Mouse (Mus musculus) activated CD4-positive, CD25-positive, alpha-beta regulatory T cell, adult 4 months (primary cell): ENCODE measurements at regions not wholly inside any gene's neighbourhood (a gene's known extent, or its start where the extent isn't known, plus 50 kb on each side); places are given as distances from the start of the nearest gene placed in this dataset.

Source experiments
- ATAC-seq: one replicate; pipeline ENCODE4 v1.8.0; 2017

DNA sequence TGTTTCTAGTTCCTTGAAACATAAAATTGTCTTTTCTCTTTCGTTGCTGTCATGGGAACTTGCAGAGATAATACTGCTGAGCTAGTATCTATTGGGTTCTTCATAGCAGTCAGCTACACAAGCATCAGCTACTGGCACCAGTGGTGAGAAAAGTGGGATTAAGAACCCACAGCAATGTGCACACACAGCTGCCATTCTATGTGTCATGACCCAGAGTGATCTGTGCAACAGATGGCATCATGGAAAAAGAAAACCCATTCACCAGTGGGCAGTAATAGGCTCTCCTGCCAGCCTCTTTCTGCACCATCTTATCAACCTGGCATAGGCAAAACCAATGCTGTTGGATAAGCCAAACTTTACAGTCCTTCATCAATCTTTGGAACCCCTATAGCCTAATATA lies 428.1 kb downstream of the Trib2 start:
- no peak for ATAC-seq

DNA sequence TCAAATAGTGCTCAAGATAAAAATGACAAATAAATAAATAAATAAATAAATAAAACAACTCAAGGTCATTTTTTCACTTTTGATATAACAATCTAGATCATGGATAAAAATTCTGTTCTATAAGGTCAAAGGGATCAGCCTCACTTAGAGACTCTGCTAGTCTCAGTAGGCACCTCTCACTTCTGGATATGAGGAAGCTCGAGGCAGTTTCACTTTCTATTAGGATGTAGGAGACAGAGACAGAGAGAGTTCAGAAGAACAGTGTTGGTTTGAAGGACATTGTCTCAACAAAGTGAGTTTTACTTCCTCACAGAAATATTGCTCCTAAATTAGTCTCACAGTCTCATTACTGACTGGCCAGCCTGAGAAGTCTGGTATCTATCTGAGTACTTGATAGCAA lies 458.9 kb downstream of the Trib2 start:
- no peak for ATAC-seq

DNA sequence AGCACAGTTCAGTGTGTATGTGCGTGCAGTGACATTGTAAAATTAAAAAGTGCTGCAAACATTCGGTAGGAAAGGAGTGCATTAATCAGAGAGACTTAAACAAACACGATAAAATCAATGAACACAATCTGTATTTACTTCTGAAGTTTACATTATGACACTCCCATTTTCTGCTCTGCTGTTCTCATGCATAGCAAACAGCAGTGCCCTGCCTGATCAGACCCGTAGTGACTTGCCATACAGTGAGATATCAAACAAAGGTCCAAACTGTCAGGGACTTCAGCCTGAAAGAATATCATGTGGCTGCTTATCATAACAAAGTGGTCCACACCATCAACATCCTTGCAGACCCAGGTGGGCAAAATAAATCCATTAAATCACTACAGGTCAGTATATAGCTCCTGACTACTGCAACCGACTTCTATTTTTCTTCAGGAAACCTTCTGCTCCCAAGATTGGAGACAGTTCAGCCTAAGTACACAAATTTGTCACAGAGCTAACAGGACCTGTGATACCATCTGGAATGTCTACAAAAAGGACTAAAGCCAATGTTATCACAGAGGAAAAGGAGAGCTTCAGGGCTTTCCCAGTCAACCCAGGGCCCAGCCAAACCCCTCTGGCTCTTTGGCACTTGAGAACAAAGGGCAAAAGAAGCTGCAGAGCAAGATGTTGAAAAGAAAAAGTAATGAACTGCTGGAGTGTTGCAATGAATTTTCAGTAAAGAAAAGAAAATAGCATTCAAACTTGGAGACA lies 495.8 kb downstream of the Trib2 start:
- ATAC-seq: no peak

DNA sequence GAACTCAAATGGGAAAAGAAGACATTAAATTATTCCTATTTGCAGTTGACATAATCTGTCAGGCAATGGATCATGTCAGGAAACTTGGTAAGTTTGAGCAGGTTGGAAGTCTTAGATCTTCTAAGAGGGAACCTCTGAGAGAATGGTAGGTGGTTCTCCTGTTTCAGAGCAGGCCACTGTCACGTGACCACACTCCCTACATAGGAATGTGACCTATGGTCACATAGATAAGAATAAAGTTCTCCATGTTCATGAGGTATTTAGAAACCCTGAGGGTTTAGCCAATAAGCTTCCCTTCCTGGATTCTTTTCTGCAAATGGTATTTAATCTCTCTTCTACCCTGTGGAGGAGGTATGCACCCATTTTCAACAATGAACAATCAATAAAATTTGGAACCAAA lies 497.1 kb downstream of the Trib2 start:
- ATAC-seq: no peak

DNA sequence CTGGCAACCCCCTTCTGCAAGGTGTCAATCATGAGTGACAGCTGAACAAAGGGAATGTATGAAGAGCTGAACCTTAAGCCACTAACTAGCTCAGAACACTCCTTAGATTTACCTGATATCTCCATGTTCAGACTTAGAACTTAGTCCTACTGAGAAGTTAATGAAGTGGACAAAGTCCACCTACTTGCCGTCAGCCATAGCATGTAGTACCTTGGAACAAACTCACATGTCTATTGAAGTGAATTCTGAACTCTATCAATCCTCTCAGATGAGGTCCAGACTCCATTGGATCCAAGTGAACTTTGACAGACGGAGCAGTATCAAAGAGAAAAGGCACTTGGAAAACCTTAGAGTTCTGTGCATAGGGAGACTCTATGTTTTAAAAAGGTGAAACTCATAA lies 521.8 kb downstream of the Trib2 start:
- no peak for ATAC-seq

DNA sequence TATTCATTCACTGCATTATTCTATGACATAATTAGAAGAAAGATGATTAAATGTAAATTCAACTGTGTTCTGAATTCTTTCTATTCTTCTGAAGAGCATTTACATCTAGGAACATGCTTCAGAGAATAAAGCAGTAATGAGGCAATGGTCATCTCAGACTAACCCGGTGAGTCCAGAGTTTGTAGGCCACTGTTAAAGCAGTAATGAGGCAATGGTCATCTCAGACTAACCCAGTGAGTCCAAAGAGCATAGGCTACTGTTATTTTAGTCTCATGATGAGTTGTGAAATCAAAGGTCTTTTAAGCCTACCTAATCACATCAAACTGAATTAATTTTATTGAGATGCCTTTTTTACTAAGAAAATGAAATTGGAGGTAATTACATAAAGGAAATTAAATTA lies 554.6 kb downstream of the Trib2 start:
- no peak for ATAC-seq

DNA sequence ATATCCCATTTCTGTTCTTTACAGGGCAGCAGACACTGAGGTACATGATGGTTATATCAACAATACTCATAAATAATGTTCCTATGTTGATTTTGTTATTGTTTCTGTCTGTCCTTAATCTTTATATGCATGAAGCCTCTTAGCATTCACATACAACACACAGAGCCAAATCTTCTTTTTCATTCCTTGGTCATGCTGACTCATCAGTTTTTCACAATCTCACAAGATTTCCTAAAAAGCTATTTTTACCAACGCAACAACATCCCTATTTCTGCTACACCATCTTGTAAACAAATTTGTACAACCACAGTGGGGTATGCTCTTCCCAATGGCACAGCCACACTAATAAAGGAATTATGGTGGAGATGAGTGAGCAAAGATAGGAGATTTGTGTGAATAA lies 555.1 kb downstream of the Trib2 start:
- no peak for ATAC-seq

DNA sequence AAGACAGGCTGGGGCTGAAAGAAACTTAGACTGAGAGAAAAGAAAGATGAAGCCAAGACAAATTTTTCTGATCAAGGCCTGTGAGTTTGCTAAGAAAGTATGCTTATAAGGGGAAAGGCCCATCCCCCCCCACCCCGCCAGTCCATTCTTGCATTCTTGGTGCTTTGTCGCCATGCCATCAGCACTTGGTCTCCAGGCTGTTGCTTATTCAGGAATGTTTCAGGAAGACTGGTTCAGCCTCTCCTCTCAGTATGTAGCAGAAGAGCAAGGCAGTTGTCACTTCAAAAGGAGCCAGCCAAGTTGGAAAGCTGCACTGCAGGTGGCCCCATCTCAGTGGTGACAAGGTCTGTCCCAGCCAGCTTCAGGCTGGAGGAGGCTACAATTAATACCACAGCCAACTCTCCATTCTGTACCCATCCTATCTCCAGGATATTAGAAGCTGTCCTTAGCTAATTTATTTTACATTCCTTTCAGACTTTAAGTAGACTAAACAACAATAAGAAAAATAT lies 555.8 kb downstream of the Trib2 start:
- no peak for ATAC-seq

DNA sequence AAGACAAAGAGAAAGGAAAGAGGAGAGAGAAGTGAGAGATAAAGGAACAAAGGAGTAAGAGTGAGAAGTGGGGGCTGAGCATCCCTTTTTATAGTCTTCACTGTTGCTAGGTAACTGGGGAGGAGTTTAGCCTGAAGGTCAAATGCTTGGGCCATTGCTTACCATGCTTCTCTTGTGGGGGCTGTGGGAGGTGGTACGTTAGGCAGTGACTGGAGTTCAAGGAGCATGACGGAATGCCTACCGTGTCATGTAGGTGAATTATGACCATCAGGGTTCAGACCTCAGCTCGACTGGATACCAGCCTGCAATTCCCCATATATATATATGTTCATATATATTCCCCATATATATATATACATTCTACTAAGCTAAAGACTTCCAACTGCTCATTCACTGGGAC lies 571.8 kb downstream of the Trib2 start:
- ATAC-seq: no peak

DNA sequence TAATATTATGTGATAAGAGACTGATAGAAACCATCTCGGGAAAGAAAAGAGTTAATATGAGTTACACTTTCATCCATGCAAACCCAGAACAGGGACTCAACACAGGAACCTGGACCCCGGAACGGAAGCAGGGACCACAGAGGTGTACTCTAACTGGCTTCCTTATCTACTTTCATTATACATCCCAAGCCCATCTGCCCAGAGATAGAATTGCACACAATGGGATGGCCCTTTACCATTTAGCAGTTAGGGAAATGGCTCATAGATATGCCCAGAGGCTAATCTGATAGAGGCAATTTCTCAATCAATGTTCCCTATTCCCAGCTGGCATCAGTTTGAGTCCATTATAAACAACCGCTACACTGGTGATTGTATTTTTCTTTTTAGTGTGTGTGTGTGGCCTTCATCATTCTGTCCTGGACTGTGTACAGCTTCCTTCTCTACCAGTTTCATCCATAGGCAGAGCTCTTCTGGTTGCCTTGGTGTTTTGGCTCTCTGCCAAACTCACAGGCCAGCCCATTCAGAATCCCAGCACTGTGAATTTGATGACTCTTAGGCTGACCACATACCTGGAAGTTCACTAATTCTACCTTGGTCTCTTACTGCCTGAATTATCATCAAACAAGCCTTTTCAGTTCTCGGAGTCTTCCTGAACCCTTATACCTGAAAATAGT lies 594.1 kb downstream of the Trib2 start:
- ATAC-seq: no peak

DNA sequence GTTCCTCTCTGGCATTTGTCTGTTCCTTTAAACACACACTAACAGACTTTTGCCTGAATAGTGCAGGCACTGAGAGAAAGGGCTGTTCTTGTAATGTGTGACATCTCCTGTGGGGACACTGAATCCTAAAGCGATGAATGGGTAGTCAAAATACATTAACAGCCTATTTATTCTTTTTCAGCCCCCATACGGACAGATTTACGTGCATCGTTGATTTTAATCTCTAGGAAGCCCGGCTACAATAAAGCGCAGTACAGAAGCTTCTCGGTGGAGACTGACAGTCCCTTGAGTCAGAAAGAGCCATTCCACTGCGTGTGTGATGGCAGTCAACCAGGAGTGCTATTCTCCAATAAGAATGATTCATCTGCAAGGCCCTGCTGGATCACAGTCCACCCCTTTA lies 598.2 kb downstream of the Trib2 start:
- no peak for ATAC-seq

DNA sequence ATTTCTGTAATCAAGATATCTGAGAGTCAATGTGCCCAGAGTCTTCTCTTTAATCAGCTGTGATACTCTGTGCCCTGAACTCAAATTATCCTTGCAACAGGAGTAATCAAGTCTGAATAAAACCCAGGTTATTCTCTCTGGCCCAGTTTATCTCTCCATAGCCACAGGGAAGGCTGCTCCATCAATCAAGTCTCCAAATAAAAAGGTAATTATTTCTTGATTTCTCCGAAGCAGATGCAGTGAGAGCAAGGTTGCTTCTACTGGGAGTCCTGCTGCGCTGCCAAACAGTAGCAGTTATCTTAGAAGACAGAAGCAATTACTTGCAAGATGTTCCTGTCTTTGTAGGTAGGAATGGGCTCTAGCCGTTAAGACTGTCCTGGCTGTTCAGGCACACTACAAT lies 600.5 kb downstream of the Trib2 start:
- ATAC-seq: no peak

DNA sequence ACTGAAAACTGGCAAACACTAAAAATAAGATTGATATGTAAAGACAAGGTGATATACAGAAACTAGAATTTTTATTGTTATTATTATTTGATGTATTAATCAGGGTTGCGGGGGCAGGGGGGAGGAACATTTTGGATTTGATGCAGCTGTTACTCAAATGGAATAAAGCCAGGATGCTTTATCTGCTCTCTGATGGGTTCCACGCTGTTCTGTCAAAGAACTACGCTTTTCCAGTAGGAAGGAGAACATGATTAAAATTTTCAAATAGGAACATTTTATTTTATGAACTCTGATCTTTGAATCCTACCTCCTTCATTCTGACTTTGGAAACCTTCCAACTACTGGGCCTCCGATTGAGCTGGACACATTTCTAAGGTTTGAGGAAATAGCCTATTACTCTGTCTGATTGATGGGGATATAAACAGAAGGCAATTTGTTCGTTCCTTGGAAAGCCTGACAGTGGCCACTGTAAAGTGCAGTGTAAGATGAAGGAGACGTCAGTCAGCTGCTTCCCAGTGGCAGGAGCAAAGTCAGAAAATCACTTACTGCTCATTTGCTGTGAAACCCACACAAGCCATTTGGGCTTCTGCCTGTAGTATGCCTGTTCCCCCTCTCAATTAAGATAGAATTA lies 642.2 kb downstream of the Trib2 start:
- ATAC-seq: no peak

DNA sequence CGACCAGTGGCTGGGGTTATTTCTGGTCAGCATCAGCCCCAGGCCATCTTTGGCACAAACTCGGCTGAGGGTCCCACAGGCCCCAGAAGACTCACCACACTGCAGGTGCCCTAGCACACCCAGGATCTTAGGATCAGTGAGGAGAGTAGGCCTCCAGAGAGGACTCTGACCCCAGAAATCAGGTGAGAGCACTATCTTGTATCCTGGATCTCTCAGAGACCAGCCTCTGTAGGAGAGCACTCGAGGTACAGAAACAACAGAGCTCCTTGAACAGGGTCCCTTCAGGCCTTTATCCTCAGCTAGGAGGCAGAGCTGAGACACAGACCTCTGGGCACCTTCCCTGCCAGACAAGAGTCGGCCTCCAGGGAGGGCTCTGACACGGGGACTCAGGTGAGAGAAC lies 654.1 kb downstream of the Trib2 start:
- ATAC-seq: no peak

DNA sequence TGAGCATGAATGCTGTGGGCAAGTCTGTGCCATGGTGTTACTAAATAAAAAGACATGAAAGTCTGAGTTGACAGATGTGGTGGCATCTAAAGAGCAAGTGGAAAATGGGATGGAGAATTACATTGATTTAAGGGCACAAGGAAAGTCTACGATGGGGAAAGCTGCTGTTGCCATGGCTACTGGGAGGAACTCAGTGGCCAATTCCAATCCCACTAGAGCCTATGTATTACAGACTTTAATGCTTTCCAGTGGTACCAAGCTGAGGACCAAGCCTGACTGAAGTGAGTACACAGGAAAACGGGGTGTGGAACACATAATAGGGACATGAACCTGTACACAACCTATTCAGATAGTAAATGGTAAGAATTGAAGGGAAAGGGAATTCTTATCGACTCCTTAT lies 654.9 kb downstream of the Trib2 start:
- no peak for ATAC-seq

DNA sequence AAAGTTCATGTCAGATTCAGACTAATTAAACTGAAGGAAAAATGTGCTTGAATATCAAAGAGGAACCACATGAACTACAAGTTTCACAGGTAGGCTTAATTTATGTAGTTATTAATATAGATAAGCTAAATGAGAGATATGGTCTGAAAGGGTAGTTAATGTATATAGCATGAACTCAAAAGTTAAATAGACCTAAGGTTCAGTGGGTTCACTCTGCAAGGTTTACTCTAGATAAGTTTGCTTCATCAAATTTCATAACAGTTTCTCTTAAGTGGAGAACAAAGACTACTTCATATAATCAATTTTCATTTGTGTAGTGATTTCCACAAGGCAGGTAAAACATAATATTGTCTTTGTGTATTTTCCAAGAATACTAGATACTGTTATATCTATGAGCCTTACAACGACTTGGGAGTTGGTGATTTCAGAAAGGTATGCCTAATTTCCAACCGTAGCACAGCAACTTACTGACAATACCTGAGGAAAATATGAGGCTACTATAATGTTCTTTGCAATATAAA lies 656.2 kb downstream of the Trib2 start:
- ATAC-seq: no peak

DNA sequence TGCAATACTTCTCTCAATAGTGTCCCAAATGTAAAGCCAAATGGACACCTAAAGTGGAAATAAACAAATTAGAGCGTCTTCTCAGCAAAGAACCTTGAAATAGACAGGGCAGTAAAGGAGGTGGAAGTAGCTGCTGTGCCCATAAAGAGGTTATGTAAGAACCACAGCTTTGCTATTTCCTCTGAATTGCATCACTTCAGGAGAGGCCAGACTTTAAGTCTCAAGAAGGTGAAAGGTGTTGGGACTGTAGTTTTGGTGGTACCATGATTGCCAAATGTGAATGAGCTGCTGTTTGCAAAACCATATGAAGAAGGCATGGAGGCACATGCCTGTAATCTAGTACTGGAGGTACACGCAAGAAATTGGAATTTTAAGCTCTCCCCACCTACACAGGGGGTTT lies 670.3 kb downstream of the Trib2 start:
- ATAC-seq: no peak

DNA sequence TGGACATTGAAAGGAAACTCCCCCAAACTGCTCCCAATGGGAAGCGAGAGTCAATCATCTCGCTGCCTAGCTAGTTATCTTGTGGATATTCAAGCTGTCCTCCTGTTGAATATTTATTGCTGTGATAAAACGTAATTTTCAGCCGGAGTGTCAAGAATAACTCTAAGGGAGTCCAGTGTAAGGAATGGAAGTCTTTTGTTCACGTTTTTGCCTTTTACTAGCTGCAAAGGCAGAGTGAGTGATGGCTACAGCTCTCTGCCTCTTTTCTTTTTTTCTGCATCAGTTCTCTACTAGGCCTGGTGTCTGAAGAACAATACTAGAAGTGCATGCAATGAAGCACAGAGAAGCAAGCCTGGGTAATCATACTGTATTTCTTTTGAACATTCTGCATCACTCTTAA lies 679.7 kb downstream of the Trib2 start:
- no peak for ATAC-seq

DNA sequence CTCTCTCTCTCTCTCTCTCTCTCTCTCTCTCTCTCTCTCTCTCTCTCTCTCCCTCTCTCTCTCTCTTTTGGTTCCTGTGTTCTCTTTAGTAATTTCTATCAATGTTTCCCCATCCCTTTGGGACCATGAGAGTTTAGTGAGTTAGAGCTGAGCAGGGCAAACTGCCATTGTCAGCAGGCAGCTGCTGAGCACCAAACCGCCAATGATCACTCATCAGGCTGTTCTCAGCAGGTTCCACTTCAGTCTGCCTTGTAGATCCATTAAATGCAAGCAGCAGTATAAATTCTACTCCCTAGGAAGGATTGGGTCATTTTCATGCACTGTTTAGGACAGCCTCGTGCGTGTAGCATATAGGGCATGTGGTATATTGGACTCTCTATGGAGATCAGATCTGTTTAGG lies 692.5 kb downstream of the Trib2 start:
- no peak for ATAC-seq

DNA sequence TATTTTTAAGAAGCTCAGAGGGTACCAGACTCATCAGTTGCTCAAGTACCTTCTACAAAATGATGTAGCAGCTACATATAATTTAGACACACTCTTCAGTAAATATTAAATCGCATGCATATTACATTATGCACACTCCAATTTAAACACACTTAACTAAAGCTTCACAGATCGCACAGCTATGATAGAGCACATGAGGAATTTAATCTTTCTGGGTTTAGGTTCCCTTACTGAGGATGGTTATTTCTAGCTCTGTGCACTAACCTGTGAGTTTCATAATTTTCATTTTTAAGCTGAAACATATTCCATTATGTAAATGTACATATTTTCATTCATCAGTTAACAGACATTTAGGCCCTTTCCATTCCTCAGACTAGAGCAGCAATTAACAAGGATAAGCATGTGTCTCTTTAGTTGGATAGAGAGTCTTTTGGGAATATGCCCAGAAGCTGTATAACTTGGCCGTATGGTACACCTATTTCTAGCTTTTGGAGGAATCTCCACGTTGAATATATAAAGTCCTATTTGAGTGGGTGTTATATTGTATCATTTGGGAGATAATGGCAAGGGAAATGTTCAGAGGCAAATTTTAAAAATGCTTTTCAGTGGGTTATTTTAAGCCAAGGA lies 694.0 kb downstream of the Trib2 start:
- no peak for ATAC-seq

DNA sequence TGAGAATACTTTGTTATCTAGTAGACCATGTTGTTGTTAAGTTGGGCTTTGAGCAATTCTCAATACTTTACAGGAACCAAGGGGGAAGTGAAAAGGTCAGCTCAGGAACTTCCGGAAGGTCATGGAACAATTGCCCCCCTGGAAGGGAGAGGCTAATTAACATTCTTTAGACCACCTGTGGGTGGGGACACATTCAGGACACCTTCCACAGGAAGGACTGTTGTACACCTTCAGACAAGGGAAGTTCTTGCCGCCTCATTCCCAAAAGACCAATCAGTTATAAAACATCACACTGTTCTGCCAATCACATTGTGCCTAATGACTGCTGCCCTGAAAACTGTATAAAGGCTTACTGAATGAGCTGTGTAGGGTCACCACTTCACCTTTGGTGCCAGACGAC lies 701.2 kb downstream of the Trib2 start:
- no peak for ATAC-seq

DNA sequence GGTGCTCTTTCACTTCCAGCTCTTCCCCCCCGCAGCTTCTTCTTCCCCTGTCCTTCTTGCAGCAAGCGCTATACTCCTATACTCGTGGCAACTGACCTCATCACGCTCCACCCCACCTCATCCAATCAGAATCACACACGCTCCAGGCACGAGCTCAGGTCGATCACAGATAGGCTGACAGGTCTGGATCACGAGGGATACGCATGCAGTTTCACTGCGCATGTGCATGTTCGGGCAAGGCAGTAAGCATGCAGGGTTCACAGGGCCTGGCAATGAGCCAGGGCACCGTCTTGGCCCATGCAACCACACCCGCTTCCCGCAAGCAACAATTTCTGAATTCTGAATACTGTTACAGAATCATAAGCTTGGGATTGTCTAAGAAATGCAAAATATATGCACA lies 701.9 kb downstream of the Trib2 start:
- ATAC-seq: no peak

DNA sequence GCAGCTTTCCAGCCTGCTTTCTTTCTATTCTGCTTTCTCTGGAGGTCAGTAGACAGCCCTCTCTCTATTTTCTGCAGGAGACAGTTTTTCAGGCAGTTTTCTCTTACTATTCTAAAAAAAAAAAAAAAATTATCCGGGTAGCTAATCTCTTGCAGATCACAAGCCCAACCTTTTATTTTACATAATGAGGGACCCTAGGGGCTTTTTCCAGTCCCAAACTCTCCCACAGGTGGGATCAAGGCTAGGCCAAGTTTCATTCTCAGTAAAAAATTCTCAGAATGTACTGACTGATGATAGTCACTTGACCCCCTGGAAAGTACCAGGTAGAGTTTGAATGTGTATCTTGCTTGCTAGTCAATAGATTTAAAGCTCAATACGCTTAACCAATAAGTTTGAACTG lies 705.7 kb downstream of the Trib2 start:
- no peak for ATAC-seq
